Mouse (Mus musculus): Measurements from ENCODE around the gene Pkig. TPM values are rescaled to one million over a fixed set of nuclear protein-coding genes. Genes with fewer than 3 reads are reported as not detected.

Pkig gene
- 124 and 126 TPM in 2 replicates for polyA plus RNA-seq (2015; fragmentation: Nextera tagmentation; extraction: Ambion mirVana)

GRCm38 (mm10) chr2:163657975-163658886 lies at the start of gene Pkig:
Pkig (plus strand) TSS chr2:163658386.
- Histone ChIP-seq H3K4me1 (replicated peaks) (peaks cover 31% of the 10 kb centered on the region), H3K36me3 (no peaks in the 10 kb centered on the region), H3K9ac (replicated peaks) (peak within 1 kb of the TSS; percentile 86), H3K4me3 (replicated peaks) (peak within 1 kb of the TSS; percentile 82), H3K27ac (peak within 1 kb of the TSS; percentile 79), H3K4me2 (replicated peaks) (peak within 1 kb of the TSS; percentile 66), H3K27me3 (no peaks in the 10 kb centered on the region), H3K9me3 (no peaks in the 10 kb centered on the region)
- WGBS, result under 1% methylated on average over 71 of the region's 71 CpGs
- peak; percentile 92 for ATAC-seq

GRCm38 (mm10) chr2:163609281-163609975 lies 48.8 kb upstream of the Pkig start:
- no peak overlapping the region for H3K4me3 ChIP-seq (replicated peaks)
- no peaks in the 10 kb centered on the region for H3K9me3 ChIP-seq
- H3K36me3 ChIP-seq, result peaks cover 59% of the 10 kb centered on the region
- H3K4me1 ChIP-seq (replicated peaks), result no peaks in the 10 kb centered on the region
- H3K27me3 ChIP-seq, result no peaks in the 10 kb centered on the region
- no peak for ATAC-seq
- no peak overlapping the region for H3K9ac ChIP-seq (replicated peaks)
- WGBS, result 88% methylated on average over 12 of the region's 12 CpGs
- H3K27ac ChIP-seq, result no peak overlapping the region
- H3K4me2 ChIP-seq (replicated peaks), result no peak overlapping the region

- H3K27ac ChIP-seq, result no peak overlapping the region
- no peaks in the 10 kb centered on the region for H3K4me1 ChIP-seq (replicated peaks)
- WGBS, result 81% methylated on average over 9 of the region's 9 CpGs
- H3K4me3 ChIP-seq (replicated peaks), result no peak overlapping the region
- H3K36me3 ChIP-seq, result peaks cover 76% of the 10 kb centered on the region
- no peak overlapping the region for H3K9ac ChIP-seq (replicated peaks)
- no peaks in the 10 kb centered on the region for H3K9me3 ChIP-seq
- no peaks in the 10 kb centered on the region for H3K27me3 ChIP-seq
- no peak overlapping the region for H3K4me2 ChIP-seq (replicated peaks)
- no peak for ATAC-seq
Observed at GRCm38 (mm10) chr2:163611176-163611575, 47.0 kb upstream of the Pkig start.

GRCm38 (mm10) chr2:163613206-163613605 lies 45.0 kb upstream of the Pkig start:
- no peak overlapping the region for H3K4me3 ChIP-seq (replicated peaks)
- no peak overlapping the region for H3K4me2 ChIP-seq (replicated peaks)
- H3K9ac ChIP-seq (replicated peaks), result no peak overlapping the region
- H3K36me3 ChIP-seq, result peaks cover 76% of the 10 kb centered on the region
- H3K9me3 ChIP-seq, result no peaks in the 10 kb centered on the region
- H3K27me3 ChIP-seq, result no peaks in the 10 kb centered on the region
- ATAC-seq, result no peak
- H3K27ac ChIP-seq, result no peak overlapping the region
- 93% methylated on average over 5 of the region's 5 CpGs for WGBS
- H3K4me1 ChIP-seq (replicated peaks), result no peaks in the 10 kb centered on the region

- H3K4me2 ChIP-seq (replicated peaks), result no peak overlapping the region
- no peak for ATAC-seq
- no peaks in the 10 kb centered on the region for H3K4me1 ChIP-seq (replicated peaks)
- H3K27me3 ChIP-seq, result no peaks in the 10 kb centered on the region
- no peak overlapping the region for H3K4me3 ChIP-seq (replicated peaks)
- H3K27ac ChIP-seq, result no peak overlapping the region
- WGBS, result 91% methylated on average over 4 of the region's 4 CpGs
- H3K9me3 ChIP-seq, result no peaks in the 10 kb centered on the region
- H3K36me3 ChIP-seq, result peaks cover 83% of the 10 kb centered on the region
- no peak overlapping the region for H3K9ac ChIP-seq (replicated peaks)
Observed at GRCm38 (mm10) chr2:163613990-163614389, 44.2 kb upstream of the Pkig start.

GRCm38 (mm10) chr2:163615401-163615800 lies 42.8 kb upstream of the Pkig start:
- WGBS, result 91% methylated on average over 9 of the region's 9 CpGs

GRCm38 (mm10) chr2:163615906-163616651 lies 42.1 kb upstream of the Pkig start:
- Histone ChIP-seq H3K4me1 (replicated peaks) (no peaks in the 10 kb centered on the region), H3K27me3 (no peaks in the 10 kb centered on the region), H3K9ac (replicated peaks) (no peak overlapping the region), H3K9me3 (no peaks in the 10 kb centered on the region), H3K4me2 (replicated peaks) (no peak overlapping the region), H3K36me3 (peaks cover 89% of the 10 kb centered on the region), H3K27ac (no peak overlapping the region), H3K4me3 (replicated peaks) (no peak overlapping the region)
- no peak for ATAC-seq
- 88% methylated on average over 4 of the region's 4 CpGs for WGBS

More at GRCm38 (mm10) chr2:163615401-163615800, 42.8 kb upstream of the Pkig start:
- no peak overlapping the region for H3K4me2 ChIP-seq (replicated peaks)
- H3K4me1 ChIP-seq (replicated peaks), result no peaks in the 10 kb centered on the region
- no peak overlapping the region for H3K4me3 ChIP-seq (replicated peaks)
- peaks cover 89% of the 10 kb centered on the region for H3K36me3 ChIP-seq
- ATAC-seq, result no peak
- no peaks in the 10 kb centered on the region for H3K27me3 ChIP-seq
- H3K27ac ChIP-seq, result no peak overlapping the region
- H3K9ac ChIP-seq (replicated peaks), result no peak overlapping the region
- no peaks in the 10 kb centered on the region for H3K9me3 ChIP-seq

GRCm38 (mm10) chr2:163616652-163617227 lies 41.4 kb upstream of the Pkig start:
- Histone ChIP-seq H3K4me2 (replicated peaks) (no peak overlapping the region), H3K4me1 (replicated peaks) (no peaks in the 10 kb centered on the region), H3K9me3 (no peaks in the 10 kb centered on the region), H3K27ac (no peak overlapping the region), H3K4me3 (replicated peaks) (no peak overlapping the region), H3K9ac (replicated peaks) (no peak overlapping the region), H3K27me3 (no peaks in the 10 kb centered on the region), H3K36me3 (peaks cover 87% of the 10 kb centered on the region)
- ATAC-seq, result no peak
- WGBS, result 83% methylated on average over 3 of the region's 3 CpGs

GRCm38 (mm10) chr2:163617232-163617863 lies 40.8 kb upstream of the Pkig start:
- H3K27me3 ChIP-seq, result no peaks in the 10 kb centered on the region
- ATAC-seq, result no peak
- H3K9me3 ChIP-seq, result no peaks in the 10 kb centered on the region
- peaks cover 88% of the 10 kb centered on the region for H3K36me3 ChIP-seq
- no peak overlapping the region for H3K4me3 ChIP-seq (replicated peaks)
- no peak overlapping the region for H3K27ac ChIP-seq
- H3K4me1 ChIP-seq (replicated peaks), result no peaks in the 10 kb centered on the region
- no peak overlapping the region for H3K4me2 ChIP-seq (replicated peaks)
- 88% methylated on average over 3 of the region's 3 CpGs for WGBS
- H3K9ac ChIP-seq (replicated peaks), result no peak overlapping the region

GRCm38 (mm10) chr2:163617874-163618273 lies 40.3 kb upstream of the Pkig start:
- H3K27me3 ChIP-seq, result no peaks in the 10 kb centered on the region
- H3K9me3 ChIP-seq, result no peaks in the 10 kb centered on the region
- WGBS, result 94% methylated on average over 4 of the region's 4 CpGs
- no peak overlapping the region for H3K9ac ChIP-seq (replicated peaks)
- H3K4me1 ChIP-seq (replicated peaks), result no peaks in the 10 kb centered on the region
- no peak overlapping the region for H3K4me3 ChIP-seq (replicated peaks)
- H3K4me2 ChIP-seq (replicated peaks), result no peak overlapping the region
- no peak for ATAC-seq
- peaks cover 89% of the 10 kb centered on the region for H3K36me3 ChIP-seq
- H3K27ac ChIP-seq, result no peak overlapping the region

GRCm38 (mm10) chr2:163620451-163620850 lies 37.7 kb upstream of the Pkig start:
- H3K36me3 ChIP-seq, result peaks cover 84% of the 10 kb centered on the region
- H3K4me2 ChIP-seq (replicated peaks), result no peak overlapping the region
- whole genome bisulfite sequencing, result 92% methylated on average over 8 of the region's 8 CpGs
- H3K4me1 ChIP-seq (replicated peaks), result no peaks in the 10 kb centered on the region
- no peak overlapping the region for H3K4me3 ChIP-seq (replicated peaks)
- no peak overlapping the region for H3K27ac ChIP-seq
- ATAC-seq, result no peak
- no peak overlapping the region for H3K9ac ChIP-seq (replicated peaks)
- H3K9me3 ChIP-seq, result no peaks in the 10 kb centered on the region
- no peaks in the 10 kb centered on the region for H3K27me3 ChIP-seq
